Mouse (Mus musculus) cerebellum, adult 2 months (tissue): ENCODE results near the gene Dapk3.

Experiments used
- CTCF ChIP-seq: fragments of 200-500 bp; IDR thresholded peaks from 2 replicates; pipeline ENCODE4 v1.5.1; 2011; ENCODE audit warnings: low read depth, mild to moderate bottlenecking, control low read depth, low read length, moderate library complexity, borderline replicate concordance; ENCODE audit not compliant: insufficient read depth
- POLR2A ChIP-seq: fragments of 200-500 bp; IDR thresholded peaks from 2 replicates; pipeline ENCODE4 v1.6.1; 2011; ENCODE audit warnings: low read length, control low read depth, borderline replicate concordance; ENCODE audit not compliant: insufficient read depth

- TF ChIP-seq CTCF (no peak), POLR2A (no peak)
These were observed 43.3 kb upstream of the Dapk3 start for GRCm38 (mm10) chr10:81139529-81139846.
